Mouse (Mus musculus) granulocyte monocyte progenitor cell, adult 5-6 weeks (primary cell): Measurements from ENCODE around the gene Creb5. TPM values are rescaled to one million over a fixed set of nuclear protein-coding genes. Genes with fewer than 3 reads are reported as not detected.
A peak's percentile ranks its signal among the peaks of the same experiment; 100 is the strongest.

Experiments used
- ATAC-seq: replicated peaks from 2 replicates; pipeline ENCODE4 v1.8.0; 2016; ENCODE audit warnings: mild to moderate bottlenecking, moderate TSS enrichment, inconsistent platforms; ENCODE audit not compliant: poor library complexity, severe bottlenecking
- total RNA-seq, 2 experiments: library from RNA; stranded (forward) in 1 of 2; stranded (reverse) in 1 of 2; fragments of 200-712, 200-1000 nt in 1 of 2; fragments of >200 nt in 1 of 2; fragmentation: Nextera tagmentation in 1 of 2; gene quantifications; 2 replicates each; pipeline ENCODE4 v1.2.3; 2014 to 2017

Gene Creb5
- total RNA-seq, 2 experiments from 2014 or later, result 0.15 TPM; not detected in 1

DNA sequence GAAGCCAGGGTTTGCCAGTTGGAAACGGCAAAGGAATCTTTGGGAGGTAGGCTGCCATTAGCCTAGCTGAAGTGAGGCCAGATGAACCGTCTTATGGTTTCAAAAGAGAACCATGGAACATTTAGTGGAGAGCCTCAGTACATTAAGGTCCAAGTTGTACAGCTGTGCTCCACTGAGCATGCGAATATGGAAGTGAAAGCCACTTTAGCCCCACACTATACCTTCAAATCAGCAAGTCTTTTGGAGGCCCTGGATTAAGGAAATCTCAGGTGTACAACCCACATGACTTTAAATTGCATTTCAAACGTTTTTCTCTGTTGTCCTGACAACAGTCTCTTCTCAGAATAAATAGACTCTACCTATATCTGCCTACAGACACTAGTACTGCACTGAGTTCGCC lies 379.4 kb downstream of the Creb5 start:
- no peak for ATAC-seq

DNA sequence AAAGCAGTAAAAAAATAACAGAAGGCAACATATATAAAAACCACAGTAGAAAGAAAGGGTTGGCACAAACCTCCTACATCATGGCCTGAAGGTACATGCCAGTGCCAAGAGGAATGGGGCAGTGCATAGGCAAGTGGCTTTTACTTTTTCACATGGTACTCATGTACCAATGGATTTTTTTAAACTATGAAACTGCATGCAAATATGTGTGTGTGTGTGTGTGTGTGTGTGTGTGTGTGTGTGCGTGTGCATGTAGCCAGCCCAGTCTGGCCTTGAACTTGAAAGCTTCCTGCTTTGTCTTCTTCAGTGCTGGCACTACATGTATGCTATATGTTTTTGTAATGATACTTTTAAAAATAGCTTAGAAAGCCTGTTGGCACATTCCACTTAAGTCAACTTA lies 391.2 kb downstream of the Creb5 start:
- no peak for ATAC-seq

DNA sequence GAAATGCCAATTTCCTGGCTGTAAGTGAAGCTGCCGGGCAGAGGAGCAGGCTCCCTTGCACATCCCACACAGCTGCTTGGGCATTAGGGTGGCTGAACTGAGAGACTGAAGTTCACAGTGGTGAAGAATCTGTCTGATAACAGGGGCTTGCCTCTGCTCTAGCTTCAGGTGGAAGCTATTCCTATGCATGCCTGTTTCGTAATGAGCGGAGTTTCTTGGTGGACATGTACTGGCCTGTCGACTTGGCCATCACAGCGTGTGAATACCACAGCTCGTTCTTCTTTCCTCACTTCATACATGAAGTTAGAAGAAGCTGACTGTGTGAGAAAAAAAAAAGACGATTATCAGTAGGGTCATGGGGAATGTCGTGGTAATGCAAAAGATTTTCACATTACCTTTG lies 393.0 kb downstream of the Creb5 start:
- ATAC-seq, result no peak

DNA sequence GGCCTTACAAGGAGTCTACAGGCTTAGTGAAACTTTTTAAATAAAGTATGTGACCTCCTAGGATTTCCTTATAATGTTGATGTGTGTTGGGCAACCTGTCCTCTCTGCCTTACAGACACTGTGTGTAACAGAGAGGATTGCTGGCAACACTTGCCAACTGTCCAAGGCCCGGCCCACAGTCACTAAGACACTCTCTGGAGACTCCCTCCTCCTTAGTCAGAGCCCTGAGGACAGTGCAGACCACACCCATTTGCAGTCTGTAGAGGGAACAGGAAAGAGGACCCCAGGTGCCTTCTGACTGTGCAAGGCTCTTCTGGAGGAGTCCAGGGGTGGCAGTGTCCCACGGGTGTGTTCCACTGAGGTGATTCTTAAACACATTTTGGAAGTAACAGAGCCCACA lies 397.3 kb downstream of the Creb5 start:
- ATAC-seq, result no peak

DNA sequence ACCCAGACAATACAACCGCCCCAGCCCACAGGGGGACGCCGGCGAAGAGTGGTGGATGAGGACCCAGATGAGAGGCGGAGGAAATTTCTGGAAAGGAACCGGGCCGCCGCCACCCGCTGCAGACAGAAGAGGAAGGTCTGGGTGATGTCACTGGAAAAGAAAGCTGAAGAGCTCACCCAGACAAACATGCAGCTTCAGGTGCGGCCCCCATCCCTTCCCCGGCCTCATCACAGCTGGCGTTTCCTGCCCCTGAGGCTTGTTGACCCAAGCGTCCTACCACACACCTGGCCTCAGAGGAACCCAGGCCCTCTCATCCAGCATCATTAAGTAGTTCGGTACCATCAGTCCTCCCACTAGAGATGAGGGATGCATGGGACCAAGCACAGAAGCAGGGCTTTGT lies 398.3 kb downstream of the Creb5 start:
- no peak for ATAC-seq

DNA sequence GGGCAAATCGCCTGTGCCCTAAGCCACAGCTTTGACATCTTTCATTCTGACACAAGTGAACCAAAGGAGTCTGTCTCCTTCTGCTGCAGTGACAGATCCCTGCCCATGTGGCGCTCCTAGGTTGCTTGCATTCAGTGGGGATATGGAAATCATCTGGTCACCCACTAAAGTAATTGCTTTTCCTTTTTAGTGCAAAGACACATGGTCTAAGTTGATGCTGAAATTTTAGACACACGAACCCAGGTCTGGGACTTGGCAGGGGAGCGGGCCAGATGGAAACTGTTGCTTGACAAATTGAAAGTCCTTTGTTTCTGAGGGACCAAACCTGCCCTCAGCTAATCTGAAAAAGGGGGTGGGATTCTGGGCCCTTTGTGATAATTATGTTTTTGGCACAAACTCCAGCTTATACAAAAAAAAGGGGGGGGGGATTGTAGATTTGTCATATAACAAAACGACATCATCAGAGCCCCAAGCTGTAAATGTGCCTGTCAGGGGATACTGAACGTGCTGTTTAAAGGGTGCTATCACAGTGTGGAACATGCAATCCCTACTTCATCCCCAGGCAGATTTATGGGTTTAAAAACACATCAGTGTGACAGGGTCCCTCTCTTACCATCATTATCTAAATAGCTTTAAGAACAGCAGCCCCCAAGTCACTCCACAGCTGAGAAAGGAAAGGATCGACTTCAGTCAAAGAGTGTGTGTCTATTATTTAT lies 401.9 kb downstream of the Creb5 start:
- ATAC-seq, result no peak

DNA sequence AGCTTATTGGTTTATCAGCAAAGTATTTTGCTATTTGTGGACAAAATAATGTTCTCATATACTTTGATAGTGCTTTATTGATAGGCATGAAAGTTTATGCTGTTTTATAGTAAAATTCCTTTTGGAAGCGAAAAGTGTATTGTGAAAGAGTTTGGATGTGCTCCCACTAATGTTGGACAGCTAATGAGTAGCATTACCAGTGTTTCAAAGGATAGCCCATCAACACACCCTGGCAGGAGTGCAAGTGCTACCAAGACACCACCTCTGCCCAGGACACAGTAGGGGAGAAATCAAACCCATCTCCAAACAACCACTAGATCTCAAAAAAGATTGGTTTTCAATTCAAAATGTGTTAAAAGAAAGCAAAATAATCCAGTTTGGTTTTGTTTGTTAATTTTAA lies 403.9 kb downstream of the Creb5 start:
- ATAC-seq, result no peak

DNA sequence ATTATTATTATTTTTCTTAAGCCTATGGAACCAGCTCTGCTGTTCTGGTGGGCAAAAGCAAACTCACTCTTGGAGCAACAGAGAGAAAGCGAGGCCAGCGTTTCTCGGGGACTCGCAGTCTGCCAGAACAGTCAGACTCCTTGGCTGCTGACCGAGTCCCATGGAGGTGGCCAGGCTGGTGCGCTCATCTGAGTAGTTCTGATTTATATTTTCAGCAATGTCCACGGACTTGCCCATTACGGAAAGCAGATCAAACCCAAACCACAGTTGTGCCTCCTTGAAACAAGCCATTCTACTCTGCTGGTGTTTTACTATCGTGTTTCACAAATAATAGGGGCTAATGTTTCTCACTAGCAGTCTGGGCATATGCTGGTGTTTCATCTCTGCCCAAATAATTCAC lies 408.1 kb downstream of the Creb5 start:
- ATAC-seq, result no peak

DNA sequence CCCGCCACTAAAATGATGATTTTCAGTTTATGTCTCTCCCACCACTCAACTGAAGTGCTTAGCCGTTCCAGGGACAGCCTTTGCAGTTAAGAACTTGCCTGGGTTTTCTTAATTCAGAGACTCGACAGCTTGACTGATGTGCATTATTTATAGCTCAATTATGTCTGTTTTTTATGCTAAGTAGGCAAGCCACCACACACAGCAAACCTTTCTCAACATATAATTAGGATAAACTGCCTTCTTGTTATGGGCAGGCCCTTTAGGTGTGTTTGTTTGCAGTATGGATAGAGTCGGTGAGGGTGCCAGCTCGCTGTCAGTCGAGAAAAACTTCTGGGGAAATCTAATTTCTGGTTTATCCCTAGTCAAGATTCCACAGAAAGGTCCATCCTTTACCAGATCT lies 409.4 kb downstream of the Creb5 start:
- no peak for ATAC-seq

DNA sequence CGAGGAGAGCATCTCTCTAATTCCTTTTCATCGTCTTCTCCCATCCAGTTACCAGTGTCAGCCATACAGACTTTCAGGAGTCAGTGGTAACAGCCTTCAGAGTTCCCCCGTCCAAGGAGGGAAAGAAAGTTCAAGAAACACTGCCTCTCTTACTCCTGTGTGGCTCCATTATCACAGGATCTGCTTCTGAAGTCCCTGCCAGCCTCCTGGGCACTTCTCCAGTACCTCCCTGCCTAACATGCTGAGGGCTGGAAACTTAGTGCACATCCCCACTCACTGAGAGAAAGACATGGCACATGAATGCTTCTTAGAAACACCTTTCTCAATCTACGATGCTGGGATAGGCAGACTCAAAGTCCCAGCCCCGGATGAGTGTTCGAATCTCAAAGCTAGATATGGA lies 409.9 kb downstream of the Creb5 start:
- ATAC-seq, result no peak

DNA sequence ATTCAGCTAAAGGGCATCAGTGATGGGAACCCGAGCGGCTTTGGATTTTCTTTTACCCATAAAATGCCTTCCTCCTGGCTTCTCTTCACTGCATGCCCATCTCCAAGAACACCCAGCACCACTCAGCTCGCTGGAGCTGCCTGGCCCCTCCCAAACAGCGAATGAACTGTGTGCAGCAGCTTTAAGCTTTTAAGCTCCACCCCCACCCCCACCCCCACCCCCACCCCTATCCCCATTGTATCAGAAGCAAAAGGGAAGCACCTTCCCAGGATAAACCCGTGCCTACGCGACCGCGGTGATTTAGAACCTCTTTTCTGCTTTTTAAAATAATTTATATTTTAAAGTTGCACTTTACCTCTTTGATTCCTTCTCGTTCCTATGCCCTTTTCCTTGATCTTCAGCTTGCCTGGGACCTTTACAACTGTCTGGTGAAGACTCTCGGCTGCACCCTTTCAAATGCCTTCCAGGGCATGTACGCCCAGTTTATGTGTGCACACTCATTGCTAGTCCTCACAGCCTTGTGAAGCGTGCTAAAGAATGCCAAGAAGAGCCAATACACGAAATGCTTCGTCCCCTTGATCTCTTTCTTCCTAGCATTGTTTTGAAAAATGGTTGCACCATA lies 411.2 kb downstream of the Creb5 start:
- no peak for ATAC-seq

DNA sequence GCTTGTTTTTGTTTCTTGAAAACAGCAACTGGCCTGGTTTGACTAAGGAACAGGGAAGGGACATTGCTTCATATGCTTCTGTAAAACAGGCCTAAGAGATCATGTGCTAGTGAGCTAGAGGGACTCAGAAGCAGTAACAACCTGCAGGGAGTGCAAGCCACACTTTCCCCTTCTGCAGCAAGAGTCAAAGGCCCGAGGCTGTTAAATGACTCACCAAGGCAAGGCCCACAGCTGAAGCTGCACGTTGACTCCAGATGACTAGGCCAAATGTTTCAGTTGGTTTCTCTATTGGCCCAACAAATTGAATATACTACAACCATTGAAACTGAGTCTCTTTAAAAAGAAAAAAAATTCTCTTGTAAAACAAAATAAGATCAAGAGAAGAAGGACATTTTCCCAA lies 417.4 kb downstream of the Creb5 start:
- ATAC-seq, result no peak

DNA sequence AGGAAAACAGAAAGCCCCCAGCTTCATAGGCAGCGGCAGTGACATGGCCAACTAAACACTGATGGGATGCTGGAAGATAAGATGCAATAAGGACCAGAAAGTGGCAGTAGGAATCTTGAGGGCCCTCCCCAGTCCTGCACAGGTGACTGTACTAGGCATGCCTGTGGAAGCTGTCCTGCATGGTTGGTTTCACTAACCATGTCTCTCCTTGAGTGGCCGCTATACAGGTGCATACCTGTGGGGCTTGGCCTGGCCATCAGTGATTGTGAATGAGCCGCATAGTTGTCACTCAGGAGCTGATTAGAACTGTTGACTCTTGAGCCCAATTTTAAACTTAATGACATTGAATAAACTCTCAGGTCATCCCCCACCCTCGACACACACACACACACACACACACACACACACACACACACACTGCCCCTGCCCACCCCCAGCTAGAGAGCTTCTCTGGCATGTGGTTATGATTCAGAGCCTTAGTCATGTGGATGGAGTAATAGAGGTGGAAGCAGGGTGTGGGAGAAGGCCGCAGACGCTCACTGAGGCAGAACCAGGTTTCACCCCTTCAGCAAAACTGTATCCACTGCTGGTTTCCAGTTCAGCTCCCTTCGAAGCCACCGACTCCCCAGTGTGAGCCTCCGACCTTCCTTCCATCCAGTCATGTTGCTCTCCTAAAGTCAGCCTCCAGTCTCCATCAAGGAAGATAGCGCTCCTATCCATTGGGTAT lies 419.7 kb downstream of the Creb5 start:
- ATAC-seq, result no peak

DNA sequence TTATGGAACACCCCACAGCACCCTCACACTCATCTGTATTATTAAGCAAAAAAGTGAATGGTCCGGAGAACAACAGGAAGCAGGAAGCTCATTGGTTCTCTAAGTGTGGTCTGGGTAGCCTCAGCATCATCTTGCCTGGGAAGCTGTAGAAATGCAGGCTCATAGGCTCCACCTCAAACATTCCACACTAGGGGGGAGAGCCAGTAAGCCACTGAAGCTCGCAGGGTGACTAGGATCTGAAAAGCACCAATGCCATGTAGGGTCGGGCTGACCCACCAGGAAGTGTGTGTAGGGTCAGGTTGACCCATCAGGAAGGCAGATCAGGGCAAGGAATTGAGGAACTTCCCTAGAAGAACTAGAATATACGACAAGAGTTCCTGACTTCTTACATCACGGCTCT lies 420.7 kb downstream of the Creb5 start:
- ATAC-seq, result peak; percentile 91

DNA sequence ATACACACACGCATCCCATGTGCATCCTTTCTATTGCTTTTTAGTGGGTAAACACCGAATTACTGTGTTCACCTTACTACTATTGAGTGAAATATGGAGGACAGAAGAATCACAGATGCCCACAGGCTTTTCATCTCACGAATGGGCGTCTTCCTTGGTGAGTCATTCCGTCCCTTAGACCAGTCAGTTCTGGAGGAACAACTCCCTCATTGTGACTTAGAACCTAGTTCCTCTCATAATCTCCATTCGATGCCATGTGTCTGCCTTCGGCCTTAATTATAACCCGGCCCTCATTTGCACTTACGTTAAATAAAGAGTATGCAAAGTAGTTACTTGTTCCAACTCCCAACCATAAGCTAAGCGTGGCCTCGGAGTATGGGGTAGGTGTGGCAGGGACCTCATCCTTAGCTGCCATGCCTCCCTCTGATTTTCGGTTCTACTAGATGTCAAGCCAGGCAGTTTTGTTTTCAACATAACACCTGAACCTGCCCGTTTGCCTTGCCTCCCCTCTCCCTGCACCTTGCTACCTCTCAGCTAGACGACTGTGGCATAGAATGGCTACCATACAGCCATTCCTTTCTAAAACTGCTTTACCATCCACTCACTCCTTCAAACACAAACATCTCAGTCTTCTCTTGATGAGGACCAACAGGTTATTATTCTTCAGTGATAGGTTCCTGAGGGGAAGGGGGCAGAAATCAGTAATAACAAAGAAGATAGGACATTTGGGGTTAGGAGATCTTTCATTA lies 422.8 kb downstream of the Creb5 start:
- ATAC-seq, result no peak

DNA sequence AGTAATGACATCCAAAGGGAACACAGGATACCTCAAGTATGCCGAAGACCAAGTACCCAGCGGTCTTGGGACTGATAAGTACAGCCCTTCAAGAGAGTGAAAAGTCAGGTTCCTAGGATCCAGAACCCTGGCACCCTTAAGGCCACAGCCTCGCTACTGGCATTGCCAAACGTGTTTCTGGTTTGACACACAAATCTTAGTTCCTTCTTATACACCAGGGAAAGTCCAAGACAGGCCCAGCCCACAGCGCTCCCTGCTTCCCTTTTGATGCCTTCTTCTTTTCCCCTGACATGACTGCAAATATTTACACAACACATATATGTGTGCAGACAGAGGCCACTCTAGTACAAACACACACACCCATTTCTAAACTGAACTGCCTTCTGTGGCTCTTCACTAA lies 423.5 kb downstream of the Creb5 start:
- ATAC-seq, result peak; percentile 24; the same call in 1 of the 2 replicates

DNA sequence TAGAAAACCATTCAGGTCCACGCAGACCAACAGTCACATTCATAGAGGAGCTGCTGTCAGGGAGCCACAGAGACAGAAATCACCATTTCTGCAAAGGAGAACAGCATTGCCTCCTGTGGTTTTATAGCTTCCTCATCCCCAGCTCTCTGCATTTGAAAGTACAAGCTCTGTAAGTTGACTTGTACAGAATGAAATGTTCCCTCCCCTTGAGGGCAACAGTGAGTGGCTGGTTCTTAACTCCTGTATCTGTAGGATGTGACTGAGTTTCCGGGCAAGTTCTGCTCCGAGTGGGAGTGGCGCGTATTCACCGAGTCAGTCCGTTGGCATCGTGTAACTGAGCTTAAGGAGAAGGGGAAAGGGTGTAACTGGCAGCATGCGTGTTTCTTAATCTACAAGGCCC lies 426.1 kb downstream of the Creb5 start:
- peak; percentile 89 for ATAC-seq

DNA sequence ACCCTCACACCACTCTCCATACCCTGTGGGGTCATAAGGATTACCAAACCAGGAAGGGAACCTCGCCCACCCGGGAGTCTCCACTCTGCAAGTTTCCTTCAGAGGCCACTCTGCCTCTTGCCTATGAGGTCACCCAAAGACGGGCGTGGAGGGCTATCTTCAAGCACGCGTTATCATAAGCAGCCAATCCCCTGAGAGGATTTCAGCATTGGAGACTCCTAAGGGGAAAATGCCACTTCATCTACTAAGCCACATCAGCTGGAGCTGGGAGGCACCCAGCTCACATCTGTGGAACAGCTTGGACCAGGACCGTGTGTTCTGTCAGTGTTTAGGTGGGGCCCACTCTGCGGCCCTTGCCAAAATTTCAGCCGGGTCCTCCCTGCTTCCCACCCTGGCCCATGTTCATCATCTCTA lies 427.8 kb downstream of the Creb5 start:
- ATAC-seq, result no peak

DNA sequence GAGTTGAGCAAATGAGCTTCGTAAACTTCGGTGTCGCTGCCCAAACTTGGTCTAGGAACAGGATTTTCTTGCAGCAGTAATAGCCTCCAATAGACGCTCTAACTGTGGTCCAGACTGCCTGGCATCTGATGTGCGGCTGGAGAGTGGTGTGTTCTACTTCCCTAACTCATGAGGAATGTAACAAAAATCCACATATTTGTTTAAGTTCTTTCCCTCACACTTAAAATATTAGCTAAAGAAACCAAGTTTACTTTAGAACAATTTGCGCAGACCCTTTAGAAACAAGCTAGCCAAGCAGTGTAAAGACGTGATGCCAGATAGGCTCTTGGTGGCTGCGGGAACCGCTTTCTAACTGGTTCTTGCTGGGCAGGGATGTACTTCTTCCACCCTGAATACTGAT lies 428.9 kb downstream of the Creb5 start:
- no peak for ATAC-seq

DNA sequence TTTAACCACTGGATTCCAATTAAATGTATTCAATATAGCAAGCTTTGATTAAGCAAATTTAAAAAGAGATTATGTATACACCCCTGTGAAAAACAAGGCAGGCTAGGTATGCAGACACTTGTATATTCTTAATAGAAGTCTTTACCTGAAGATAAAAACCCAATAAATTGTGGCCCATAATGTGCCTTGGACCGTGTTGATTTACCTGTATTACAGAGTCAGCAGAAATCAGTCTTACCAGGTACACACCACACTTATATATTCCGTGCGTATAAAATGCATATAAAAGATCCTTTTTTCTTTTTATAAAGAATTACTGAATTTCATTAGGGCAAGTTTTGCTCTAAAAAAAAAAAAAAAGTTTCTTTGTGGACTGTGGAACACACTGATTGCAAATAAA lies 432.9 kb downstream of the Creb5 start:
- ATAC-seq, result no peak

DNA sequence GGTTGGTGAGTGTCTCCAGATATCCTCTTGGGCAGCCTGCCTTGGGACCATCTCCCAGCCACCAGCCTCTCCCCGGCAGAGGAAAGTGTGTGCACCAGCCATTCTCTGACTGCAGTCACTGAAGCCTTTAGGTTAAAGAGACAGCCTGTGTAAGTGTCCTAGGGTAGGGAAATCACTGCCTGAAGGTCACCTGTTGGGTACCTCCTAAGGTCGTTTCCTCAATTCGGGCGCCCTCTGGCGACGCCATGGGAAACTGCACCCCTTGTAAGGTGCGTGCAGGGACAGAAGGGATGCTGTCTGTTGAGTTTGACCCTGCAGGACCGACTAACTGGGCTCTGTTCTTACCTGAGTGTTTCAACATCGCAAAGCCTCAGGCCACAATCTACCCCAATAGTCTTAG lies 434.5 kb downstream of the Creb5 start:
- ATAC-seq, result peak; percentile 62
